Mouse (Mus musculus): ENCODE measurements around the gene E130114P18Rik. TPM values are rescaled to one million over a fixed set of nuclear protein-coding genes. Genes with fewer than 3 reads are reported as not detected.

The E130114P18Rik gene
- polyA plus RNA-seq, 1 experiment: not detected

GRCm38 (mm10) chr4:97817741-97818140 lies 39.9 kb upstream of the E130114P18Rik start:
- TF ChIP-seq GATA1 (IDR thresholded peaks at IDR 0.05; ENCODE audit: borderline replicate concordance, low read length): no peak
- no peak for TF ChIP-seq FLI1 (IDR thresholded peaks at IDR 0.05; ENCODE audit: low read length)
- Histone ChIP-seq H3K4me3 (replicated peaks) (no peak overlapping the region), H3K27me3 (replicated peaks) (peaks cover 2% of the 10 kb centered on the region), H3K9me3 (no peaks in the 10 kb centered on the region), H3K36me3 (replicated peaks; ENCODE audit: low read length) (no peaks in the 10 kb centered on the region), H3K4me1 (peaks cover 5% of the 10 kb centered on the region; the same call in 1 of the 2 replicates)

GRCm38 (mm10) chr4:97816753-97817152 lies 38.9 kb upstream of the E130114P18Rik start:
- peaks cover 2% of the 10 kb centered on the region for H3K27me3 ChIP-seq (replicated peaks)
- peaks cover 5% of the 10 kb centered on the region; the same call in 1 of the 2 replicates for H3K4me1 ChIP-seq
- no peaks in the 10 kb centered on the region for H3K36me3 ChIP-seq (replicated peaks; ENCODE audit: low read length)
- no peaks in the 10 kb centered on the region for H3K9me3 ChIP-seq
- TF ChIP-seq GATA1 (IDR thresholded peaks at IDR 0.05; ENCODE audit: borderline replicate concordance, low read length) (no peak), FLI1 (IDR thresholded peaks at IDR 0.05; ENCODE audit: low read length) (no peak)
- H3K4me3 ChIP-seq (replicated peaks): no peak overlapping the region

- Histone ChIP-seq H3K36me3 (replicated peaks; ENCODE audit: low read length) (no peaks in the 10 kb centered on the region), H3K4me1 (peaks cover 5% of the 10 kb centered on the region; the same call in 1 of the 2 replicates), H3K9me3 (no peaks in the 10 kb centered on the region), H3K27me3 (replicated peaks) (peaks cover 2% of the 10 kb centered on the region), H3K4me3 (replicated peaks) (no peak overlapping the region)
- TF ChIP-seq GATA1 (IDR thresholded peaks at IDR 0.05; ENCODE audit: borderline replicate concordance, low read length): no peak
- TF ChIP-seq FLI1 (IDR thresholded peaks at IDR 0.05; ENCODE audit: low read length): no peak
Observed at GRCm38 (mm10) chr4:97816001-97816400, 38.1 kb upstream of the E130114P18Rik start.

- H3K4me3 ChIP-seq (replicated peaks): no peak overlapping the region
- H3K9me3 ChIP-seq: no peaks in the 10 kb centered on the region
- H3K36me3 ChIP-seq (replicated peaks; ENCODE audit: low read length): no peaks in the 10 kb centered on the region
- TF ChIP-seq GATA1 (IDR thresholded peaks at IDR 0.05; ENCODE audit: borderline replicate concordance, low read length): no peak
- no peak for TF ChIP-seq FLI1 (IDR thresholded peaks at IDR 0.05; ENCODE audit: low read length)
- H3K27me3 ChIP-seq (replicated peaks): peaks cover 2% of the 10 kb centered on the region
- peaks cover 5% of the 10 kb centered on the region; the same call in 1 of the 2 replicates for H3K4me1 ChIP-seq
Observed at GRCm38 (mm10) chr4:97814515-97814914, 36.6 kb upstream of the E130114P18Rik start.

- Histone ChIP-seq H3K4me3 (replicated peaks) (no peak overlapping the region), H3K27me3 (replicated peaks) (peaks cover under 1% of the 10 kb centered on the region), H3K9me3 (no peaks in the 10 kb centered on the region), H3K4me1 (peaks cover 5% of the 10 kb centered on the region; the same call in 1 of the 2 replicates), H3K36me3 (replicated peaks; ENCODE audit: low read length) (no peaks in the 10 kb centered on the region)
- TF ChIP-seq FLI1 (IDR thresholded peaks at IDR 0.05; ENCODE audit: low read length) (no peak), GATA1 (IDR thresholded peaks at IDR 0.05; ENCODE audit: borderline replicate concordance, low read length) (no peak)
Observed at GRCm38 (mm10) chr4:97813996-97814395, 36.1 kb upstream of the E130114P18Rik start.

GRCm38 (mm10) chr4:97813035-97813434 lies 35.2 kb upstream of the E130114P18Rik start:
- H3K9me3 ChIP-seq: no peaks in the 10 kb centered on the region
- H3K4me3 ChIP-seq (replicated peaks): no peak overlapping the region
- no peak for TF ChIP-seq FLI1 (IDR thresholded peaks at IDR 0.05; ENCODE audit: low read length)
- no peak for TF ChIP-seq GATA1 (IDR thresholded peaks at IDR 0.05; ENCODE audit: borderline replicate concordance, low read length)

GRCm38 (mm10) chr4:97810348-97810939 lies 32.6 kb upstream of the E130114P18Rik start:
- H3K9me3 ChIP-seq: no peaks in the 10 kb centered on the region
- peaks cover 2% of the 10 kb centered on the region for H3K27me3 ChIP-seq (replicated peaks)
- no peaks in the 10 kb centered on the region for H3K36me3 ChIP-seq (replicated peaks; ENCODE audit: low read length)
- TF ChIP-seq FLI1 (IDR thresholded peaks at IDR 0.05; ENCODE audit: low read length): no peak
- TF ChIP-seq GATA1 (IDR thresholded peaks at IDR 0.05; ENCODE audit: borderline replicate concordance, low read length): no peak
- no peak overlapping the region for H3K4me3 ChIP-seq (replicated peaks)
- peaks cover 5% of the 10 kb centered on the region; the same call in 1 of the 2 replicates for H3K4me1 ChIP-seq

More at GRCm38 (mm10) chr4:97813035-97813434, 35.2 kb upstream of the E130114P18Rik start:
- H3K36me3 ChIP-seq (replicated peaks; ENCODE audit: low read length): no peaks in the 10 kb centered on the region
- H3K4me1 ChIP-seq: peaks cover 5% of the 10 kb centered on the region; the same call in 1 of the 2 replicates
- no peaks in the 10 kb centered on the region for H3K27me3 ChIP-seq (replicated peaks)

GRCm38 (mm10) chr4:97809582-97810295 lies 31.9 kb upstream of the E130114P18Rik start:
- Histone ChIP-seq H3K36me3 (replicated peaks; ENCODE audit: low read length) (no peaks in the 10 kb centered on the region), H3K27me3 (replicated peaks) (peaks cover 2% of the 10 kb centered on the region), H3K4me3 (replicated peaks) (no peak overlapping the region), H3K9me3 (no peaks in the 10 kb centered on the region), H3K4me1 (no peaks in the 10 kb centered on the region; the same call in 1 of the 2 replicates)
- TF ChIP-seq GATA1 (IDR thresholded peaks at IDR 0.05; ENCODE audit: borderline replicate concordance, low read length): no peak
- TF ChIP-seq FLI1 (IDR thresholded peaks at IDR 0.05; ENCODE audit: low read length): no peak

GRCm38 (mm10) chr4:97808885-97809284 lies 31.0 kb upstream of the E130114P18Rik start:
- no peaks in the 10 kb centered on the region; the same call in 1 of the 2 replicates for H3K4me1 ChIP-seq
- H3K9me3 ChIP-seq: no peaks in the 10 kb centered on the region
- TF ChIP-seq FLI1 (IDR thresholded peaks at IDR 0.05; ENCODE audit: low read length) (no peak), GATA1 (IDR thresholded peaks at IDR 0.05; ENCODE audit: borderline replicate concordance, low read length) (no peak)
- no peak overlapping the region for H3K4me3 ChIP-seq (replicated peaks)
- H3K27me3 ChIP-seq (replicated peaks): peaks cover 2% of the 10 kb centered on the region
- H3K36me3 ChIP-seq (replicated peaks; ENCODE audit: low read length): no peaks in the 10 kb centered on the region

GRCm38 (mm10) chr4:97806924-97807323 lies 29.0 kb upstream of the E130114P18Rik start:
- no peaks in the 10 kb centered on the region; the same call in 1 of the 2 replicates for H3K4me1 ChIP-seq
- H3K9me3 ChIP-seq: no peaks in the 10 kb centered on the region
- H3K27me3 ChIP-seq (replicated peaks): peaks cover 2% of the 10 kb centered on the region
- no peak overlapping the region for H3K4me3 ChIP-seq (replicated peaks)
- TF ChIP-seq GATA1 (IDR thresholded peaks at IDR 0.05; ENCODE audit: borderline replicate concordance, low read length) (no peak), FLI1 (IDR thresholded peaks at IDR 0.05; ENCODE audit: low read length) (no peak)
- no peaks in the 10 kb centered on the region for H3K36me3 ChIP-seq (replicated peaks; ENCODE audit: low read length)
